9 mouse cellular contexts compared by ENCODE assay signal in genomic region chr11:120500357-120500756, GRCm38 (mm10). TPM values are rescaled to one million over a fixed set of nuclear protein-coding genes. Genes with fewer than 3 reads are reported as not detected.
DNase-seq lines count a peak whose midpoint lies in the region; ATAC-seq and TF ChIP-seq lines count a peak whose summit lies in the region.
"Had no signal": no experiment of that assay in that cellular context is flagged by ENCODE, and none has a peak within 500 bp of the region (broad histone marks: within the 10 kb centered on the region; RNA-seq: fewer than 3 reads in every experiment).

No protein-coding gene starts in this region.

- H3K36me3 ChIP-seq in liver, embryonic 11.5 days (ENCODE audit: control insufficient read depth, insufficient read depth, low read length) = peaks cover 24% of the 10 kb centered on the region
- peaks cover 39% of the 10 kb centered on the region for H3K36me3 ChIP-seq in liver, embryonic 12.5 days
- H3K36me3 ChIP-seq in lung, embryonic 14.5 days (ENCODE audit: insufficient read depth) = peaks cover 40% of the 10 kb centered on the region
- no peaks in the 10 kb centered on the region for H3K36me3 ChIP-seq in thymus, adult 2 months (ENCODE audit: control insufficient read depth, insufficient read depth, low read length)

- peaks cover 4% of the 10 kb centered on the region; the same call in 1 of the 2 replicates for H3K4me1 ChIP-seq in liver, embryonic 11.5 days (replicated peaks; ENCODE audit: control insufficient read depth, insufficient read depth, low read length)
- H3K4me1 ChIP-seq in liver, embryonic 12.5 days = peaks cover 7% of the 10 kb centered on the region; the same call in 1 of the 2 replicates
- H3K4me1 ChIP-seq in lung, embryonic 14.5 days (ENCODE audit: insufficient read depth) = no peaks in the 10 kb centered on the region
- no peaks in the 10 kb centered on the region for H3K4me1 ChIP-seq in thymus, adult 2 months (replicated peaks; ENCODE audit: control insufficient read depth, insufficient read depth, low read length)

- peak overlapping the region; percentile 43; the same call in 1 of the 2 replicates for H3K27ac ChIP-seq in liver, embryonic 11.5 days (ENCODE audit: low read depth, low read length)
- H3K27ac ChIP-seq in liver, embryonic 12.5 days = no peak overlapping the region
- H3K27ac ChIP-seq in lung, embryonic 14.5 days (ENCODE audit: low read depth) = no peak overlapping the region
- H3K27ac ChIP-seq in thymus, adult 2 months (ENCODE audit: control insufficient read depth, insufficient read depth, low read length) = no peak overlapping the region
- H3K27ac ChIP-seq: forebrain, embryonic 10.5 days had no signal

- ATAC-seq in liver, embryonic 11.5 days (replicated peaks; ENCODE audit: low FRiP score) = no peak
- no peak for ATAC-seq in liver, embryonic 12.5 days
- no peak; the same call in 1 of the 2 replicates for ATAC-seq in lung, embryonic 14.5 days (ENCODE audit: insufficient read depth)

- TF ChIP-seq POLR2A in thymus, adult 2 months (IDR thresholded peaks at IDR 0.05; ENCODE audit: control insufficient read depth, extremely low read depth, insufficient read depth, low read length, poor library complexity) = no peak

- H3K27me3 ChIP-seq in liver, embryonic 11.5 days (replicated peaks; ENCODE audit: control insufficient read depth, insufficient read depth, low read length) = no peaks in the 10 kb centered on the region
- no peaks in the 10 kb centered on the region for H3K27me3 ChIP-seq in liver, embryonic 12.5 days (replicated peaks)
- no peaks in the 10 kb centered on the region for H3K27me3 ChIP-seq in lung, embryonic 14.5 days (ENCODE audit: insufficient read depth, low read length)
- no peaks in the 10 kb centered on the region for H3K27me3 ChIP-seq in thymus, adult 2 months (ENCODE audit: control insufficient read depth, insufficient read depth, low read length)

- TF ChIP-seq CTCF in lung, embryonic 14.5 days (IDR thresholded peaks at IDR 0.05; ENCODE audit: low read depth) = no peak
- TF ChIP-seq CTCF in thymus, adult 2 months (IDR thresholded peaks at IDR 0.05; ENCODE audit: borderline replicate concordance, control insufficient read depth, extremely low read depth, insufficient read depth, low read length, poor library complexity) = no peak

- no peaks in the 10 kb centered on the region for H3K9me3 ChIP-seq in liver, embryonic 11.5 days (ENCODE audit: control insufficient read depth, low read length)
- H3K9me3 ChIP-seq in liver, embryonic 12.5 days (replicated peaks) = no peaks in the 10 kb centered on the region
- H3K9me3 ChIP-seq in lung, embryonic 14.5 days (ENCODE audit: low read depth, low read length) = no peaks in the 10 kb centered on the region
- H3K9me3 ChIP-seq: forebrain, embryonic 10.5 days had no signal

- no peak overlapping the region; the same call in 1 of the 2 replicates for H3K9ac ChIP-seq in liver, embryonic 11.5 days (ENCODE audit: low read depth, low read length)
- H3K9ac ChIP-seq in liver, embryonic 12.5 days = no peak overlapping the region
- no peak overlapping the region; the same call in 1 of the 2 replicates for H3K9ac ChIP-seq in lung, embryonic 14.5 days

- DNase-seq in liver, embryonic 11.5 days (ENCODE audit: low spot score) = no peak
- peak; percentile 96 for DNase-seq in kidney, adult 9 months
- DNase-seq in lung, embryonic 14.5 days = peak; percentile 20
- DNase-seq in urinary bladder, adult 2 months (ENCODE audit: low spot score) = peak; percentile 67
- no peak for DNase-seq in frontal cortex, postnatal 36 days (ENCODE audit: low spot score in 2 of 2)
- DNase-seq in left cerebral cortex, adult 11 months (ENCODE audit: low spot score) = no peak
- no peak for DNase-seq in thymus, adult 2 months

- H3K4me2 ChIP-seq in liver, embryonic 11.5 days = no peak overlapping the region
- H3K4me2 ChIP-seq in liver, embryonic 12.5 days = no peak overlapping the region
- H3K4me2 ChIP-seq in lung, embryonic 14.5 days = no peak overlapping the region

- H3K4me3 ChIP-seq in liver, embryonic 11.5 days (ENCODE audit: low read depth, low read length) = no peak overlapping the region
- H3K4me3 ChIP-seq in liver, embryonic 12.5 days = no peak overlapping the region
- H3K4me3 ChIP-seq in lung, embryonic 14.5 days (ENCODE audit: low read depth, low read length) = no peak overlapping the region
- no peak overlapping the region for H3K4me3 ChIP-seq in thymus, adult 2 months (ENCODE audit: control insufficient read depth, insufficient read depth, low read length)
- H3K4me3 ChIP-seq: forebrain, embryonic 10.5 days had no signal

- 23% methylated on average over 3 of the region's 3 CpGs for WGBS in liver, embryonic 11.5 days
- 9% methylated on average over 3 of the region's 3 CpGs for WGBS in liver, embryonic 12.5 days (ENCODE audit: insufficient replicate concordance)
- 16% methylated on average over 3 of the region's 3 CpGs for WGBS in lung, embryonic 14.5 days
- 33% methylated on average over 3 of the region's 3 CpGs for WGBS in thymus, adult 2 months

RNA-seq across cellular contexts. Expression of gene Slc25a10, which starts 8.7 kb away (rescaled TPM):
- 65.5 and 70.6 TPM in 2 replicates for polyA plus RNA-seq in liver, embryonic 11.5 days (2014; fragmentation: Nextera tagmentation; extraction: Ambion mirVana)
- 47.0 and 54.9 TPM in 2 replicates for polyA plus RNA-seq in liver, embryonic 12.5 days (2016; fragmentation: Nextera tagmentation; extraction: Ambion mirVana)
- polyA plus RNA-seq in lung, embryonic 14.5 days (2014; fragmentation: Nextera tagmentation; extraction: Ambion mirVana) = 68.9 and 71.3 TPM in 2 replicates
- 98.9 and 115 TPM in 2 replicates for polyA plus RNA-seq in urinary bladder, adult 2 months (2012; rRNA removed)
- polyA plus RNA-seq in thymus, adult 2 months (2012; rRNA removed) = 102 and 103 TPM in 2 replicates

RNA-seq across cellular contexts. Expression of gene Mrpl12, which starts 15.9 kb away (rescaled TPM):
- 252 and 266 TPM in 2 replicates for polyA plus RNA-seq in liver, embryonic 11.5 days (2014; fragmentation: Nextera tagmentation; extraction: Ambion mirVana)
- 161 and 166 TPM in 2 replicates for polyA plus RNA-seq in liver, embryonic 12.5 days (2016; fragmentation: Nextera tagmentation; extraction: Ambion mirVana)
- polyA plus RNA-seq in lung, embryonic 14.5 days (2014; fragmentation: Nextera tagmentation; extraction: Ambion mirVana) = 150 and 162 TPM in 2 replicates
- polyA plus RNA-seq in urinary bladder, adult 2 months (2012; rRNA removed) = 62.4 and 72.4 TPM in 2 replicates
- polyA plus RNA-seq in thymus, adult 2 months (2012; rRNA removed) = 89.6 and 92.3 TPM in 2 replicates

RNA-seq across cellular contexts. Expression of gene Gcgr, which starts 30.1 kb away (rescaled TPM):
- polyA plus RNA-seq in liver, embryonic 11.5 days (2014; fragmentation: Nextera tagmentation; extraction: Ambion mirVana) = 7.6 and 7.7 TPM in 2 replicates
- 8.5 and 9.6 TPM in 2 replicates for polyA plus RNA-seq in liver, embryonic 12.5 days (2016; fragmentation: Nextera tagmentation; extraction: Ambion mirVana)
- polyA plus RNA-seq in lung, embryonic 14.5 days (2014; fragmentation: Nextera tagmentation; extraction: Ambion mirVana) = 0.59 and 1.4 TPM in 2 replicates
- 1.8 and 2.4 TPM in 2 replicates for polyA plus RNA-seq in urinary bladder, adult 2 months (2012; rRNA removed)
- 1.0 TPM in 2 replicates for polyA plus RNA-seq in thymus, adult 2 months (2012; rRNA removed)

RNA-seq across cellular contexts. Expression of gene Arl16, which starts 33.0 kb away (rescaled TPM):
- polyA plus RNA-seq in liver, embryonic 11.5 days (2014; fragmentation: Nextera tagmentation; extraction: Ambion mirVana) = 39.1 and 40.2 TPM in 2 replicates
- polyA plus RNA-seq in liver, embryonic 12.5 days (2016; fragmentation: Nextera tagmentation; extraction: Ambion mirVana) = 22.3 and 24.2 TPM in 2 replicates
- 42.9 and 44.4 TPM in 2 replicates for polyA plus RNA-seq in lung, embryonic 14.5 days (2014; fragmentation: Nextera tagmentation; extraction: Ambion mirVana)
- 23.9 and 24.0 TPM in 2 replicates for polyA plus RNA-seq in urinary bladder, adult 2 months (2012; rRNA removed)
- polyA plus RNA-seq in thymus, adult 2 months (2012; rRNA removed) = 25.9 and 28.4 TPM in 2 replicates

RNA-seq across cellular contexts. Expression of gene Ccdc137, which starts 42.4 kb away (rescaled TPM):
- 51.5 and 52.0 TPM in 2 replicates for polyA plus RNA-seq in liver, embryonic 11.5 days (2014; fragmentation: Nextera tagmentation; extraction: Ambion mirVana)
- polyA plus RNA-seq in liver, embryonic 12.5 days (2016; fragmentation: Nextera tagmentation; extraction: Ambion mirVana) = 31.3 and 32.3 TPM in 2 replicates
- 32.2 and 34.6 TPM in 2 replicates for polyA plus RNA-seq in lung, embryonic 14.5 days (2014; fragmentation: Nextera tagmentation; extraction: Ambion mirVana)
- polyA plus RNA-seq in urinary bladder, adult 2 months (2012; rRNA removed) = 21.5 and 31.0 TPM in 2 replicates
- polyA plus RNA-seq in thymus, adult 2 months (2012; rRNA removed) = 25.6 and 30.1 TPM in 2 replicates

Comparison
In these comparisons a context has a peak if more than half of its experiments do, and no peak if none do; other contexts are left out.
1. DNase-seq: peak in kidney, adult 9 months (single experiment), lung, embryonic 14.5 days (single experiment) and urinary bladder, adult 2 months (single experiment); none in liver, embryonic 11.5 days (single experiment), frontal cortex, postnatal 36 days (0 of 2), left cerebral cortex, adult 11 months (single experiment) and thymus, adult 2 months (single experiment).